Comparison of ENCODE assay signal across 25 mouse cellular contexts in genomic region chr11:50750983-50751585, GRCm38 (mm10).
DNase-seq lines count a peak whose midpoint lies in the region; ATAC-seq and TF ChIP-seq lines count a peak whose summit lies in the region.
"Had no signal": no experiment of that assay in that cellular context is flagged by ENCODE, and none has a peak within 500 bp of the region (broad histone marks: within the 10 kb centered on the region; RNA-seq: fewer than 3 reads in every experiment).

No protein-coding gene starts in this region.

- H3K9ac ChIP-seq in forebrain, postnatal 0 days, result no peak overlapping the region
- H3K9ac ChIP-seq in forebrain, embryonic 14.5 days (ENCODE audit: low read length), result no peak overlapping the region
- H3K9ac ChIP-seq in hindbrain, postnatal 0 days (replicated peaks; ENCODE audit: low read length), result no peak overlapping the region
- no peak overlapping the region for H3K9ac ChIP-seq in midbrain, embryonic 15.5 days
- H3K9ac ChIP-seq in midbrain, embryonic 13.5 days (replicated peaks), result no peak overlapping the region
- H3K9ac ChIP-seq: embryonic facial prominence, embryonic 12.5 days; heart, embryonic 15.5 days had no signal

- H3K4me2 ChIP-seq in forebrain, postnatal 0 days (ENCODE audit: low read depth), result no peak overlapping the region
- no peak overlapping the region for H3K4me2 ChIP-seq in forebrain, embryonic 14.5 days (ENCODE audit: low read length)
- H3K4me2 ChIP-seq in hindbrain, postnatal 0 days (ENCODE audit: low read depth, low read length), result no peak overlapping the region
- H3K4me2 ChIP-seq in midbrain, embryonic 15.5 days, result no peak overlapping the region
- no peak overlapping the region for H3K4me2 ChIP-seq in midbrain, embryonic 13.5 days (replicated peaks)
- H3K4me2 ChIP-seq: embryonic facial prominence, embryonic 12.5 days; heart, embryonic 15.5 days had no signal

- 34% methylated on average over 7 of the region's 7 CpGs for WGBS in forebrain, postnatal 0 days
- WGBS in forebrain, embryonic 14.5 days, result 44% methylated on average over 7 of the region's 7 CpGs
- 31% methylated on average over 7 of the region's 7 CpGs for WGBS in hindbrain, postnatal 0 days
- WGBS in hindbrain, embryonic 10.5 days, result 30% methylated on average over 7 of the region's 7 CpGs
- 33% methylated on average over 7 of the region's 7 CpGs for WGBS in midbrain, embryonic 15.5 days
- WGBS in midbrain, embryonic 13.5 days, result 31% methylated on average over 7 of the region's 7 CpGs
- WGBS in embryonic facial prominence, embryonic 10.5 days, result 42% methylated on average over 7 of the region's 7 CpGs

- no peak for DNase-seq in forebrain, postnatal 0 days
- DNase-seq in forebrain, embryonic 14.5 days (ENCODE audit: low spot score), result no peak
- peak; percentile 63 for DNase-seq in hindbrain, postnatal 0 days (ENCODE audit: low spot score)
- no peak for DNase-seq in hindbrain, embryonic 10.5 days (ENCODE audit: low spot score)
- DNase-seq in embryonic facial prominence, embryonic 10.5 days (ENCODE audit: low spot score), result no peak
- no peak for DNase-seq in frontal cortex, postnatal 10 days (ENCODE audit: low spot score in 2 of 2)
- DNase-seq: adrenal gland, adult 8-10 months; adrenal gland, postnatal 36 days; B cell, adult 2 months; cerebellum, adult 11 months; cerebellum, adult 8-10 months; cerebellum, postnatal 14 days; embryo, embryonic 11 days; gastrocnemius, adult 2 months; gastrocnemius, postnatal 25 days; heart, adult 11 months; heart, postnatal 14 days; kidney, adult 11 months had no signal

- peaks cover 3% of the 10 kb centered on the region; the same call in 1 of the 2 replicates for H3K4me1 ChIP-seq in forebrain, postnatal 0 days (ENCODE audit: insufficient read depth)
- H3K4me1 ChIP-seq in forebrain, embryonic 14.5 days (ENCODE audit: control insufficient read depth, insufficient read depth, low read length), result no peaks in the 10 kb centered on the region
- H3K4me1 ChIP-seq in hindbrain, postnatal 0 days (ENCODE audit: insufficient read depth, low read length), result peaks cover 4% of the 10 kb centered on the region; the same call in 1 of the 2 replicates
- peaks cover 9% of the 10 kb centered on the region for H3K4me1 ChIP-seq in hindbrain, embryonic 10.5 days (replicated peaks)
- no peaks in the 10 kb centered on the region for H3K4me1 ChIP-seq in midbrain, embryonic 15.5 days
- H3K4me1 ChIP-seq in midbrain, embryonic 13.5 days (replicated peaks), result peaks cover 11% of the 10 kb centered on the region; the same call in 1 of the 2 replicates
- H3K4me1 ChIP-seq in embryonic facial prominence, embryonic 10.5 days, result peaks cover 18% of the 10 kb centered on the region
- H3K4me1 ChIP-seq: heart, embryonic 15.5 days had no signal

- no peak overlapping the region for H3K27ac ChIP-seq in forebrain, postnatal 0 days (ENCODE audit: low read depth, low read length)
- H3K27ac ChIP-seq in forebrain, embryonic 14.5 days (ENCODE audit: low read depth, low read length), result no peak overlapping the region
- H3K27ac ChIP-seq in hindbrain, postnatal 0 days, result 0 out of 2 replicates have a peak overlapping the region, but pooled peaks have one; percentile 2
- no peak overlapping the region for H3K27ac ChIP-seq in hindbrain, embryonic 10.5 days
- H3K27ac ChIP-seq in midbrain, embryonic 15.5 days, result no peak overlapping the region
- H3K27ac ChIP-seq in midbrain, embryonic 13.5 days, result no peak overlapping the region
- peak overlapping the region; percentile 14; the same call in 1 of the 2 replicates for H3K27ac ChIP-seq in embryonic facial prominence, embryonic 10.5 days (replicated peaks)
- H3K27ac ChIP-seq: embryonic facial prominence, embryonic 12.5 days; gastrocnemius, adult 2 months; heart, embryonic 10.5 days; heart, embryonic 15.5 days had no signal

- no peaks in the 10 kb centered on the region for H3K36me3 ChIP-seq in forebrain, postnatal 0 days (ENCODE audit: insufficient read depth)
- H3K36me3 ChIP-seq in forebrain, embryonic 14.5 days (ENCODE audit: control insufficient read depth, insufficient read depth, low read length), result no peaks in the 10 kb centered on the region
- no peaks in the 10 kb centered on the region for H3K36me3 ChIP-seq in hindbrain, postnatal 0 days (ENCODE audit: insufficient read depth, low read length)
- H3K36me3 ChIP-seq in hindbrain, embryonic 10.5 days, result no peaks in the 10 kb centered on the region
- H3K36me3 ChIP-seq in midbrain, embryonic 15.5 days (replicated peaks), result no peaks in the 10 kb centered on the region
- H3K36me3 ChIP-seq in midbrain, embryonic 13.5 days, result no peaks in the 10 kb centered on the region
- no peaks in the 10 kb centered on the region for H3K36me3 ChIP-seq in embryonic facial prominence, embryonic 10.5 days (replicated peaks)
- H3K36me3 ChIP-seq: embryonic facial prominence, embryonic 12.5 days; heart, embryonic 10.5 days; heart, embryonic 15.5 days had no signal

- no peaks in the 10 kb centered on the region for H3K9me3 ChIP-seq in forebrain, postnatal 0 days (ENCODE audit: low read length)
- H3K9me3 ChIP-seq in forebrain, embryonic 14.5 days (replicated peaks; ENCODE audit: control insufficient read depth, low read length), result no peaks in the 10 kb centered on the region
- H3K9me3 ChIP-seq in hindbrain, postnatal 0 days (ENCODE audit: low read length), result no peaks in the 10 kb centered on the region
- H3K9me3 ChIP-seq in hindbrain, embryonic 10.5 days, result no peaks in the 10 kb centered on the region
- no peaks in the 10 kb centered on the region for H3K9me3 ChIP-seq in midbrain, embryonic 15.5 days
- no peaks in the 10 kb centered on the region for H3K9me3 ChIP-seq in midbrain, embryonic 13.5 days
- no peaks in the 10 kb centered on the region for H3K9me3 ChIP-seq in embryonic facial prominence, embryonic 10.5 days
- H3K9me3 ChIP-seq: embryonic facial prominence, embryonic 12.5 days; heart, embryonic 10.5 days; heart, embryonic 15.5 days had no signal

- peak; percentile 43 for ATAC-seq in forebrain, postnatal 0 days
- ATAC-seq in forebrain, embryonic 14.5 days, result no peak
- peak; percentile 77 for ATAC-seq in hindbrain, postnatal 0 days
- 0 out of 2 replicates have a peak, but pooled peaks have one; percentile 37 for ATAC-seq in midbrain, embryonic 15.5 days (replicated peaks)
- no peak for ATAC-seq in midbrain, embryonic 13.5 days
- ATAC-seq: CD4-positive, CD25-positive, alpha-beta regulatory T cell, adult 4 months; forebrain, embryonic 16.5 days had no signal

- H3K4me3 ChIP-seq in forebrain, postnatal 0 days (ENCODE audit: low read depth, low read length), result no peak overlapping the region
- H3K4me3 ChIP-seq in forebrain, embryonic 14.5 days (ENCODE audit: low read depth, low read length), result no peak overlapping the region
- no peak overlapping the region for H3K4me3 ChIP-seq in hindbrain, postnatal 0 days (ENCODE audit: low read length)
- no peak overlapping the region for H3K4me3 ChIP-seq in hindbrain, embryonic 10.5 days
- H3K4me3 ChIP-seq in midbrain, embryonic 15.5 days, result no peak overlapping the region
- no peak overlapping the region for H3K4me3 ChIP-seq in midbrain, embryonic 13.5 days (replicated peaks)
- no peak overlapping the region for H3K4me3 ChIP-seq in embryonic facial prominence, embryonic 10.5 days
- H3K4me3 ChIP-seq: embryonic facial prominence, embryonic 12.5 days; gastrocnemius, adult 2 months; heart, embryonic 10.5 days; heart, embryonic 15.5 days had no signal

- TF ChIP-seq CTCF in forebrain, postnatal 0 days (IDR thresholded peaks at IDR 0.05; ENCODE audit: low read depth), result no peak
- TF ChIP-seq CTCF in hindbrain, postnatal 0 days (IDR thresholded peaks at IDR 0.05; ENCODE audit: low read depth), result no peak

- no peaks in the 10 kb centered on the region for H3K27me3 ChIP-seq in forebrain, postnatal 0 days (ENCODE audit: insufficient read depth, low read length)
- H3K27me3 ChIP-seq in forebrain, embryonic 14.5 days (replicated peaks; ENCODE audit: control insufficient read depth, insufficient read depth, low read length), result no peaks in the 10 kb centered on the region
- H3K27me3 ChIP-seq in hindbrain, postnatal 0 days (ENCODE audit: insufficient read depth, low read length), result no peaks in the 10 kb centered on the region
- H3K27me3 ChIP-seq in hindbrain, embryonic 10.5 days (ENCODE audit: insufficient read depth, poor library complexity, severe bottlenecking), result no peaks in the 10 kb centered on the region
- H3K27me3 ChIP-seq in midbrain, embryonic 15.5 days (replicated peaks), result no peaks in the 10 kb centered on the region
- H3K27me3 ChIP-seq in midbrain, embryonic 13.5 days, result no peaks in the 10 kb centered on the region
- H3K27me3 ChIP-seq in embryonic facial prominence, embryonic 10.5 days (replicated peaks; ENCODE audit: low read depth, poor library complexity, severe bottlenecking), result no peaks in the 10 kb centered on the region
- H3K27me3 ChIP-seq: embryonic facial prominence, embryonic 12.5 days; heart, embryonic 15.5 days had no signal

Comparison
In these comparisons a context has a peak if more than half of its experiments do, and no peak if none do; other contexts are left out.
1. ATAC-seq: peak in forebrain, postnatal 0 days (single experiment), hindbrain, postnatal 0 days (single experiment) and midbrain, embryonic 15.5 days (single experiment); none in forebrain, embryonic 14.5 days (single experiment) and midbrain, embryonic 13.5 days (single experiment).
2. H3K27ac ChIP-seq: peak in hindbrain, postnatal 0 days (single experiment) and embryonic facial prominence, embryonic 10.5 days (single experiment); none in forebrain, postnatal 0 days (single experiment), forebrain, embryonic 14.5 days (single experiment), hindbrain, embryonic 10.5 days (single experiment), midbrain, embryonic 15.5 days (single experiment) and midbrain, embryonic 13.5 days (single experiment).